Mouse (Mus musculus) hindbrain, postnatal 0 days (tissue): Measurements from ENCODE around the gene Hibadh. TPM values are rescaled to one million over a fixed set of nuclear protein-coding genes. Genes with fewer than 3 reads are reported as not detected.

Experiments
- ATAC-seq: fragments of 200-750 bp; cut with Nextera tagmentation; 2 replicates; pipeline ENCODE4 v1.8.0; 2017; ENCODE audit warnings: mild to moderate bottlenecking, moderate TSS enrichment, moderate library complexity
- DNase-seq: peaks from one replicate; pipeline ENCODE4 v3.0.0-alpha.2; 2015; ENCODE audit warnings: low spot score
- H3K27ac ChIP-seq: fragments of 300-500 bp; sonication (generic); 2 replicates; pipeline ENCODE4 v1.5.1; 2014; ENCODE audit warnings: mild to moderate bottlenecking
- H3K27me3 ChIP-seq: fragments of 300-500 bp; sonication (generic); 2 replicates; pipeline ENCODE4 v1.6.1; 2014; ENCODE audit warnings: low read length, mixed read lengths; ENCODE audit not compliant: insufficient read depth
- H3K36me3 ChIP-seq: fragments of 300-500 bp; sonication (generic); 2 replicates; pipeline ENCODE4 v1.6.1; 2014; ENCODE audit warnings: low read length, mixed read lengths; ENCODE audit not compliant: insufficient read depth
- H3K4me1 ChIP-seq: fragments of 300-500 bp; sonication (generic); 2 replicates; pipeline ENCODE4 v1.6.1; 2014; ENCODE audit warnings: antibody characterized with exemption, low read length, mixed read lengths; ENCODE audit not compliant: insufficient read depth
- H3K4me2 ChIP-seq: fragments of 300-500 bp; sonication (generic); 2 replicates; pipeline ENCODE4 v1.6.1; 2014; ENCODE audit warnings: low read depth, mild to moderate bottlenecking, low read length, moderate library complexity, mixed read lengths
- H3K4me3 ChIP-seq: fragments of 300-500 bp; sonication (generic); 2 replicates; pipeline ENCODE4 v1.5.1; 2014; ENCODE audit warnings: low read length
- H3K9ac ChIP-seq: fragments of 300-500 bp; sonication (generic); replicated peaks from 2 replicates; pipeline ENCODE4 v1.6.1; 2014; ENCODE audit warnings: mild to moderate bottlenecking, low read length, moderate library complexity, mixed read lengths
- H3K9me3 ChIP-seq: fragments of 300-500 bp; sonication (generic); 2 replicates; pipeline ENCODE4 v1.6.1; 2016; ENCODE audit warnings: low read length, mixed read lengths
- CTCF ChIP-seq: IDR thresholded peaks from 2 replicates; pipeline ENCODE4 v1.5.1; 2016; ENCODE audit warnings: antibody characterized with exemption, control low read depth, low read depth
- WGBS: fragments of 180-500 bp; shearing (Covaris S2); extraction: QIAGEN DNeasy Blood & Tissue Kit; methylation state at CpG from one replicate; pipeline ENCODE4 v1.1.7; 2014; 5-methylcytosine and 5-hydroxymethylcytosine counted together
- polyA plus RNA-seq: library from polyadenylated mRNA; unstranded; fragments of >200 nt; fragmentation: Nextera tagmentation; extraction: Ambion mirVana; gene quantifications from 2 replicates; pipeline ENCODE4 v1.2.1, GENCODE M21; 2015
- total RNA-seq: library from RNA; depleted of rRNA; stranded (reverse); fragments of >200 nt; gene quantifications from 2 replicates; pipeline ENCODE4 v1.2.3, GENCODE M21; 2014

Hibadh gene
- total and polyA plus RNA-seq, 2 experiments from 2014 or later, result 35.3 to 71.9 TPM

DNA sequence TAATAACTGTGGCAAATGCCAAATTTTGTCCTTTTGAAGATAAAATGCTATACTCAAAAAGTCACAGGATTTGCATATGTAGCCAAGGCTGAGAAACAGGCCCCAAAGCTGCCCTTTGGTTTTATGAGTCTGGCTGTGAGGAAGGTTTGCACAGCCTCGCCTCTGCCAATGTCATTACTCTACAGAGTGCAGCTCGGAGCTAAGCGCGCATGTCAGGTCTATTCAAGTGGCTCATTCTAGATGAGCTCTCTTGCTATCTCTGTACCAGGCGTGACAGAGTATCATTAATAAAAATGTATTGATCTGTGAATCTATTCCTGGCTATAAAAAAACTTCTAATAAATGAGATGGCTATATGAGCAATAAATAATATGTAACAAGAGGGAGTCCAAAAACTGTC lies 97.7 kb downstream of the Hibadh start:
- WGBS, result 75% methylated on average over 5 of the region's 5 CpGs

DNA sequence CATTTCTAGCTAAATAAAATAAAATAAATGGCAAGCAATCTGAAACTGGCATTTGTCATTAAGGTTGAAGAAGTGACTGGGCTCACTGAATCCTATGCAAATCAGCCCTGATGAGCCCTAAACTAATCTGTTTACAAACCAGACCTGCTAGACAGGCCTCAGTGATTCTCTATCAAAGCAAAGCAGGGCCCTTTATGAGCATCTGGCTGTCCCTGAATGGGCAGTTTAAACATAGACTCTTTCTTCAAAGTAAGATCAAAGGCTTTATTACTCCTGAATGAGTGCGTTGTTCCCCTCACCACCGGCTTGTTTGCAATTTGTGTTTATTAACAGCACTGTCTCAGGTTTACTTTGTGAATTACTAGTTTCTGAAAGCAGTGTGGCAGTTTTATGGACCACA lies 100.3 kb downstream of the Hibadh start:
- Histone ChIP-seq H3K4me2 (no peak overlapping the region), H3K4me1 (no peaks in the 10 kb centered on the region), H3K36me3 (no peaks in the 10 kb centered on the region), H3K4me3 (no peak overlapping the region), H3K27ac (no peak overlapping the region), H3K27me3 (no peaks in the 10 kb centered on the region), H3K9ac (no peak overlapping the region), H3K9me3 (no peaks in the 10 kb centered on the region)
- no peak for DNase-seq
- TF ChIP-seq CTCF, result no peak
- ATAC-seq, result no peak
- 31% methylated on average over 2 of the region's 2 CpGs for WGBS

More for the DNA sequence above, 97.7 kb downstream of the Hibadh start:
- TF ChIP-seq CTCF, result no peak
- no peak overlapping the region for H3K27ac ChIP-seq
- H3K4me3 ChIP-seq, result no peak overlapping the region
- no peaks in the 10 kb centered on the region for H3K9me3 ChIP-seq
- no peaks in the 10 kb centered on the region for H3K27me3 ChIP-seq
- H3K4me2 ChIP-seq, result no peak overlapping the region
- H3K4me1 ChIP-seq, result no peaks in the 10 kb centered on the region
- no peak for ATAC-seq
- no peak overlapping the region for H3K9ac ChIP-seq
- no peak for DNase-seq
- H3K36me3 ChIP-seq, result peaks cover 4% of the 10 kb centered on the region; the same call in 1 of the 2 replicates

DNA sequence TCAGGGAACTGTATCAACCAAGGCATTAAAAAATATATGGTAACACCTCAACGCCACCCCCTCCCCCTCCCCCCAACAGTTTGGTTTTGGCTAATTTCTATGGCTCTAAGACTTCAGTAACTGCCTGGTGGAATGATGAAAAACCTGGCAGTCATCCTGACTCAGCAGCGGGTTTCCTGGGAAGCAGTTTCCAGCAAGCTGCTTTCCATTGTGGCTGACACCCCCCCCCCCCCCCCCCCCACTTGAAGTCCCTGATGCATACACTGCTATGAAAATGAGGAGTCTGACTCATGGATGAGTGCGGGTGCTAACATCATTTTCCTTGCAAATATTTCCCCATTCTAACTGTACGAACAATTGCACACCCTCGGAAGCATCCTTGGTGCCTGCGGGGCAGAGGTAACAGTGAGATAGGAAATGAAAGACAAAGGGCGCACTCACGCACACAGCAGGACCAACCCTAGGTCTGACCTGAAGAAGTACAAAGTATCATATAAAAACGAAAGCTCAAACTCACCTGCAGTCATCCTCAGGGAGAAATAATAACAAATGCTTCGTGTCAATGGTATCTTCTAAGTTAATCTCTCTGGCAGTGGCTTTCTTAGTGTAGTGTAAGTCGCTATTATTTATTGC lies 105.0 kb downstream of the Hibadh start:
- H3K27ac ChIP-seq, result no peak overlapping the region
- no peak overlapping the region for H3K9ac ChIP-seq
- no peaks in the 10 kb centered on the region for H3K27me3 ChIP-seq
- no peak for DNase-seq
- H3K4me2 ChIP-seq, result no peak overlapping the region
- no peaks in the 10 kb centered on the region for H3K9me3 ChIP-seq
- WGBS, result 77% methylated on average over 11 of the region's 11 CpGs
- no peak overlapping the region for H3K4me3 ChIP-seq
- H3K36me3 ChIP-seq, result no peaks in the 10 kb centered on the region
- no peak for TF ChIP-seq CTCF
- no peaks in the 10 kb centered on the region for H3K4me1 ChIP-seq
- ATAC-seq, result no peak

DNA sequence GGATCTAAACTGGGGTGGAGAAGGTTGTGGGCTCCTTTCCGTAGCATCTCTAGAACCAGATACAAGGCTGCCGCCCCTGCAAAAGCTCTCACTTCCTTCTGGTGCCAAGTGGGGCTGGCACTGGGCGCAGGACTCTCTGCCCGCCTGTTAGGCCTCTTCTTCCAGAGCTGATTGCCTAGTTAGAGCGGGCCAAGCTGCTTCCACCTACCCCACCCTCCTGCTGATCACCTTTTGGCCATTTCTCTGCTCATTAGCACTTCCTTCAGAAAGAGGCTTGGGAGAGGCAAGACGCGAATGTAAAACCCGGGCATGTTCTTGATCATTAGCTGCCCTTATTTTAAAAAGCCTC lies 108.1 kb downstream of the Hibadh start:
- Histone ChIP-seq H3K9ac (no peak overlapping the region), H3K27me3 (no peaks in the 10 kb centered on the region), H3K4me1 (no peaks in the 10 kb centered on the region), H3K9me3 (no peaks in the 10 kb centered on the region), H3K4me2 (no peak overlapping the region), H3K4me3 (no peak overlapping the region), H3K36me3 (no peaks in the 10 kb centered on the region), H3K27ac (no peak overlapping the region)
- WGBS, result 77% methylated on average over 8 of the region's 8 CpGs
- no peak for DNase-seq
- TF ChIP-seq CTCF, result no peak
- ATAC-seq, result no peak

DNA sequence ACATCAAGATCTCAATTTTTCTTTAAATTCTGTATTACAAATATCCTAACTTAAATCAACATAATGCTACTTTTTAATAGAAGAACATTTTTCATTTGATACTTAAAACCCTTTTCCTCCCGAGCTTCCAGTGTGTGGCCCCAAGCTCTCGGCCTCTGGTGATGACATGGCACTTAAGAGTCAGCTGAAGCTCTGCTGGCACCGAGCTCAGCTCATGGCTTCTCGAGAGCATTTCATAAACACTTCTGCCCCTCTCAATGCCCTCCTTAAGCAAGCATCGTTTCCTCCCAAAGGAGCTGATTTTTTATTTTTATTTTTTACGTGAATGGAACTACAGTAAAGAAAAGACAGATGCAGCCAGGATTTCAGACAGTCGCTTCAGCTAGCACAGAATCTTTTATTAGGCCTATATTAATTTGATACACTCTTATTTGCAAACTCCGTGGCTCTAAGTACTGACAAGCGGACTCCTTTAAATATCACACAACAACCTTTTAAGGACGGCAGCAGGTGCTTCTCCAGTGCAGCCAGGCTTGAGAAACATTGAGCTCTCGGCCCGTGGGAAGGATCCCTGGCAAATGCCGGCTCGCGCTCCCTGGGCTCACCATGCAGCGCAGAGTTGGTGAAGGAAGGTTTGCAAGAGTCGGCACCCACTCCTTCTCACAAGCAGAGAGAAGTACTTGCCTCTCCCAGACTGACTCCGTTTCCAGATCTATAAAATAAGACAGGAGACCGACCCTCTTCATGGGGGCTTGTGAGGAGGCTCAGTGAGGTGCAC lies 108.6 kb downstream of the Hibadh start:
- WGBS, result 82% methylated on average over 19 of the region's 19 CpGs
- TF ChIP-seq CTCF, result no peak
- H3K9ac ChIP-seq, result no peak overlapping the region
- ATAC-seq (no peak), DNase-seq (no peak)
- H3K27me3 ChIP-seq, result no peaks in the 10 kb centered on the region
- no peaks in the 10 kb centered on the region for H3K36me3 ChIP-seq
- H3K4me2 ChIP-seq, result no peak overlapping the region
- no peak overlapping the region for H3K4me3 ChIP-seq
- no peaks in the 10 kb centered on the region for H3K4me1 ChIP-seq
- H3K27ac ChIP-seq, result no peak overlapping the region
- no peaks in the 10 kb centered on the region for H3K9me3 ChIP-seq

DNA sequence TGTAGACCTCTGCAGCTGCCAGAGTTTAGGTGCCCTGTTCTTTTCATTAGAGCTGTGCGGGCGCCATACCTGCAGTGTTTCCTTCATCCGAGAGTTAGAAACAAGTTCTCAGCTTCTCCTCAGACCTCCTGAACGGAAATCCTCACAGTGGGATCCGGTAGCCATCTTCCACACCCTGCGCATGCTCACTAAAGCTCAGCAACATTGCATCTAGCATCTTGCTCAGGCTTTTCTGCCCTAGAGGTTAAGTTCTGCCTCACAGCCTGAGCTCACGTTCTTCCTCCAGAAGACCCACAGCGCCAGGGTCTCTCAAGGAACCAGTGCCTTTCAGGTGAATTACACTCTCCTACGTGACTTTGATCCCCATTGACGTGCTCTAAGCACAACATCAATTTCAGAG lies 109.3 kb downstream of the Hibadh start:
- Histone ChIP-seq H3K9ac (no peak overlapping the region), H3K4me3 (no peak overlapping the region), H3K9me3 (no peaks in the 10 kb centered on the region), H3K36me3 (no peaks in the 10 kb centered on the region), H3K4me1 (no peaks in the 10 kb centered on the region), H3K4me2 (no peak overlapping the region), H3K27me3 (no peaks in the 10 kb centered on the region), H3K27ac (no peak overlapping the region)
- no peak for TF ChIP-seq CTCF
- 86% methylated on average over 10 of the region's 10 CpGs for WGBS
- ATAC-seq (no peak), DNase-seq (no peak)

DNA sequence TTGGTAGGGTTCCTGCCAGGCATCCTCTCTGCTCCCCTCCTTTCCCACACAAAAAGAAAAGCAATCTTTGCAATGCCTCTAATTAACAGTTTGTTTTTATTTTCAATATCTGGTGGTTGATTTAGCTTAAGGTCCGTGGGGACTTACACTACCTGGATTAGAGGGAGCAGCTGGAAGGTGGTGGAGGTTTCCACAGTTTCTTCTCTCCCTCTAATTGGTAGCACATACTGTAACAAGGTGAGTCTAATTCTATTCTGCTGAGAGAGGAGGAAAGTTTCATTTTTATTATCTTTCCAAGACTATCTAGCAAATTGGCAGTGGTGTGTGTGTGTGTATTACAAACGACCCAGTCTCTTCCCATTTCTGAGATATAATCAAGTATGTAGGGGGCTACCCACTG lies 116.0 kb downstream of the Hibadh start:
- Histone ChIP-seq H3K4me1 (no peaks in the 10 kb centered on the region), H3K36me3 (no peaks in the 10 kb centered on the region), H3K27ac (no peak overlapping the region), H3K4me3 (no peak overlapping the region), H3K4me2 (no peak overlapping the region), H3K9me3 (no peaks in the 10 kb centered on the region), H3K9ac (no peak overlapping the region), H3K27me3 (no peaks in the 10 kb centered on the region)
- 52% methylated on average over 2 of the region's 2 CpGs for WGBS
- ATAC-seq (no peak), DNase-seq (no peak)
- no peak for TF ChIP-seq CTCF
